Mouse (Mus musculus) limb, embryonic 13.5 days (tissue): ENCODE results near the gene Gm4498. TPM values are rescaled to one million over a fixed set of nuclear protein-coding genes. Genes with fewer than 3 reads are reported as not detected.
"Not testable (repeated sequence)": the region's sequence is repeated elsewhere in the genome, so short reads cannot be mapped to it uniquely, and the experiment has no call there.

Experiments used
- ATAC-seq: fragments of 200-750 bp; cut with Nextera tagmentation; 2 replicates; pipeline ENCODE4 v1.8.0; 2017; ENCODE audit warnings: low read depth, moderate number of reproducible peaks, moderate TSS enrichment; ENCODE audit not compliant: low FRiP score
- H3K27ac ChIP-seq: fragments of 300-500 bp; sonication (generic); 2 replicates; pipeline ENCODE4 v1.5.1; 2015; ENCODE audit warnings: inconsistent platforms, mild to moderate bottlenecking, moderate library complexity
- H3K27me3 ChIP-seq: fragments of 300-500 bp; sonication (generic); 2 replicates; pipeline ENCODE4 v1.6.1; 2015; ENCODE audit warnings: mild to moderate bottlenecking, inconsistent platforms
- H3K36me3 ChIP-seq: fragments of 300-500 bp; sonication (generic); 2 replicates; pipeline ENCODE4 v1.6.1; 2015; ENCODE audit warnings: inconsistent platforms, mild to moderate bottlenecking, moderate library complexity
- H3K4me1 ChIP-seq: fragments of 300-500 bp; sonication (generic); 2 replicates; pipeline ENCODE4 v1.6.1; 2015; ENCODE audit warnings: inconsistent platforms
- H3K4me2 ChIP-seq: fragments of 300-500 bp; sonication (generic); replicated peaks from 2 replicates; pipeline ENCODE4 v1.6.1; 2015; ENCODE audit warnings: inconsistent platforms, mild to moderate bottlenecking, moderate library complexity
- H3K4me3 ChIP-seq: fragments of 300-500 bp; sonication (generic); 2 replicates; pipeline ENCODE4 v1.5.1; 2015; ENCODE audit warnings: moderate library complexity, mild to moderate bottlenecking, inconsistent platforms
- H3K9ac ChIP-seq: fragments of 300-500 bp; sonication (generic); 2 replicates; pipeline ENCODE4 v1.6.1; 2015; ENCODE audit warnings: mild to moderate bottlenecking, inconsistent platforms
- H3K9me3 ChIP-seq: fragments of 300-500 bp; sonication (generic); 2 replicates; pipeline ENCODE4 v1.6.1; 2016; ENCODE audit warnings: inconsistent platforms
- WGBS: fragments of 180-500 bp; shearing (Covaris S2); methylation state at CpG from one replicate; pipeline ENCODE4 v1.1.7; 2015; 5-methylcytosine and 5-hydroxymethylcytosine counted together
- polyA plus RNA-seq: library from polyadenylated mRNA; unstranded; fragments of >200 nt; fragmentation: Nextera tagmentation; extraction: Ambion mirVana; gene quantifications from 2 replicates; pipeline ENCODE4 v1.2.1, GENCODE M21; 2015

Gm4498 gene
- polyA plus RNA-seq, result not detected in 2 replicates

DNA sequence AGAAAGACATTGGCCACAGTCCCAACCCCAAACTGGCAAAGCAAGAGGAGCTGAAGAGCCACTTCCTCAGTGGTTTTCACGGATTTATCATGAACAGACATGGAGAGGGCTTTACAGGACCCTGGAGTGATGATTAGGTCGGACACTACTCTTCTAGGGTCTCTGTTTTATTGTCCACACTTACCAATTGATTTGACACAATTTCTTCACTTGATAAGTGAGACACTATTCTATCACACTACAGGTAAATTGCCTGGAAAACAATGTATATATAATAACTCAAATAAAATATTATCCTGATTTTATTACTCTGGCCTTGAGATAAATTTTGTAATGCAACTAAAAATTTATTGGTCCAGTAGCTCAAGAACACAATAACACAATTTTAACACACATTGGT, at the start of gene Gm4498:
Gene Gm4498 (minus strand): TSS at position 101 of the 400 bp plus-strand sequence.
- no CpG with 5 or more reads among the region's 2 CpGs for WGBS
- H3K27me3 ChIP-seq, H3K36me3 ChIP-seq, H3K4me3 ChIP-seq, H3K9me3 ChIP-seq, H3K4me1 ChIP-seq, H3K27ac ChIP-seq, H3K4me2 ChIP-seq, H3K9ac ChIP-seq, ATAC-seq: not testable (repeated sequence)

DNA sequence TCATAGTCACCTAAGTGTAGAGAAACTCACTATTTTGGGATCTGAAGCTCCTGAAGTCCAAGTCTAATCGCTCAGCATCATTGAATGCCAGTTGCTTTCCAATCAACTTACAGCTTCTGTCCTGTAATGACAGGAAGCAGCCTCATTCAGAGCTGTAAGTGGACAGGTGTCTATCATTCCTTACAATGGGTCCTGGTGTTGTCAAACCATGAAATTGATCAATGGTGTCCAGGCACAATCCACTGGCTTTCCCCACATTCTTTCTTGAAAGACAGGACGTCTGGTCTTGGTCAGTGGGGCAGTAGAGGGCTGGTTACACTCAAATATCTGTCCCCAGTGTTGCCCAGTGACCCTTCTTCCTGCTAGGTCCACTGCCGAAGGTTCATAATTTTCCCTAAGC, 29.1 kb upstream of the Gm4498 start, which contains the start of gene Gm5890:
Gene Gm5890 (minus strand): TSS at position 101 of the 400 bp plus-strand sequence.
- WGBS, result no CpG with 5 or more reads among the region's 3 CpGs
- not testable (repeated sequence) for H3K4me1 ChIP-seq, H3K36me3 ChIP-seq, H3K9me3 ChIP-seq, H3K4me3 ChIP-seq, H3K27me3 ChIP-seq, ATAC-seq, H3K9ac ChIP-seq, H3K4me2 ChIP-seq, H3K27ac ChIP-seq

- no CpG with 5 or more reads among the region's 2 CpGs for WGBS
- not testable (repeated sequence) for H3K36me3 ChIP-seq, H3K9ac ChIP-seq
These were observed 28.1 kb downstream of the Gm4498 start, which contains the start of gene Gm6164 for GRCm38 (mm10) chr7:20205507-20205906. Gene Gm6164 (minus strand): TSS chr7:20205607.

DNA sequence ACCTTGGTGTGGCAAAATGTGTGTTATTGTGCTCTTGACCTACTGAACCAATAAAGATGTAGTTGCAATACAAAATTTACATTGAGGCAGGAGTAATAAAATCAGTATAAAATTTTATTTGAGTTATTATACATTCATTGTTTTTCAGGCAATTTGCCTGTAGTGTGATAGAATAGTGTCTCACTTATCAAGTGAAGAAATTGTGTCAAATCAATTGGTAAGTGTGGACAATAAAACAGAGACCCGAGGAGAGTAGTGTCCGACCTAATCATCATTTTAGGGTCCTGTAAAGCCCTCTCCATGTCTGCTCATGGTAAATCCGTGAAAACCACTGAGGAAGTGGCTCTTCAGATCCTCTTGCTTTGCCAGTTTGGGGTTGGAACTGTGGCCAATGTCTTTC, 40.2 kb downstream of the Gm4498 start, which contains the start of gene Vmn1r95:
Gene Vmn1r95 (plus strand): TSS at position 301 of the 400 bp plus-strand sequence.
- WGBS, result no CpG with 5 or more reads among the region's 3 CpGs
- H3K27me3 ChIP-seq, H3K36me3 ChIP-seq, H3K4me3 ChIP-seq, ATAC-seq, H3K4me2 ChIP-seq, H3K9ac ChIP-seq, H3K27ac ChIP-seq, H3K4me1 ChIP-seq, H3K9me3 ChIP-seq: not testable (repeated sequence)

More at GRCm38 (mm10) chr7:20205507-20205906, 28.1 kb downstream of the Gm4498 start, which contains the start of gene Gm6164:
- H3K27me3 ChIP-seq, H3K4me3 ChIP-seq, H3K27ac ChIP-seq, H3K9me3 ChIP-seq, H3K4me2 ChIP-seq, H3K4me1 ChIP-seq, ATAC-seq: not testable (repeated sequence)

Other genes with a start within 250 kb of the Gm4498 start
- gene Nlrp9b, start 242.4 kb downstream of the Gm4498 start, polyA plus RNA-seq, result not detected in 2 replicates
- not detected in 2 replicates for gene Vmn1r91, start 134.1 kb downstream of the Gm4498 start, polyA plus RNA-seq
- not detected in 2 replicates for gene Gm16442, start 111.2 kb downstream of the Gm4498 start, polyA plus RNA-seq
- gene Vmn1r93, start 94.7 kb downstream of the Gm4498 start, polyA plus RNA-seq, result not detected in 2 replicates
- gene Vmn1r94, start 65.5 kb downstream of the Gm4498 start, polyA plus RNA-seq, result not detected in 2 replicates
- not detected in 2 replicates for gene Vmn1r95, start 40.1 kb downstream of the Gm4498 start, polyA plus RNA-seq
- not detected in 2 replicates for gene Gm6164, start 28.2 kb downstream of the Gm4498 start, polyA plus RNA-seq
- not detected in 2 replicates for gene Gm5890, start 29.0 kb upstream of the Gm4498 start, polyA plus RNA-seq
- not detected in 2 replicates for gene Gm4133, start 100.2 kb upstream of the Gm4498 start, polyA plus RNA-seq
- not detected in 2 replicates for gene Gm5728, start 141.6 kb upstream of the Gm4498 start, polyA plus RNA-seq
- gene Vmn1r100, start 184.1 kb upstream of the Gm4498 start, polyA plus RNA-seq, result not detected in 2 replicates
- gene Vmn1r101, start 208.8 kb upstream of the Gm4498 start, polyA plus RNA-seq, result not detected in 2 replicates
- gene Gm10670, start 241.1 kb upstream of the Gm4498 start, polyA plus RNA-seq, result not detected in 2 replicates